Mouse (Mus musculus): ENCODE data around the gene Gmeb2.
"Not testable (repeated sequence)": the region's sequence is repeated elsewhere in the genome, so short reads cannot be mapped to it uniquely, and the experiment has no call there.

Gene Gmeb2

DNA sequence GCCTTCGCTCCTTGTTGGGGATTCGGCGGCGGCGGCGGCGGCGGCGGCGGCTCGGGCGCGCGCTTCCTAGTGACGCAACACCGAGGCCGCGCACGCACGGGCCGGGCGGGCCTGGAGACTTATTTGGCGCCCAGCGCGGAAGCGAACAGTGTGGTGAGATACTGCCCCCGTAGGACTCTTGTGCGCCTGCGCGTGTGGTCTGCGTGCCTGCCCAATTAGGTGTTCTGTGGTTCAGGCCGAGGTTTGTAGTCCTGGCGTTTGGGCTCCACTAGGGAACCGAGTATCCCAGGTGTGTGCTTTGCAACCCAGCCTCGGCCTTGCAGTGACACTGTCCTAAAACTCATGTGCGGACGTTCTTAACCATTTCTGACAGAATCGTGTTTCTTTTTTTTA lies at the start of gene Gmeb2:
Gmeb2 (minus strand) TSS at position 78 of the 393 bp plus-strand sequence.
- not testable (repeated sequence) for H3K27me3 ChIP-seq (ENCODE audit: control insufficient read depth, insufficient read depth, low read length, poor library complexity, severe bottlenecking); H3K36me3 ChIP-seq (ENCODE audit: control insufficient read depth, insufficient read depth, low read length, poor library complexity, severe bottlenecking)
- DNase-seq (ENCODE audit: low read depth, low spot score): peak; percentile 98

DNA sequence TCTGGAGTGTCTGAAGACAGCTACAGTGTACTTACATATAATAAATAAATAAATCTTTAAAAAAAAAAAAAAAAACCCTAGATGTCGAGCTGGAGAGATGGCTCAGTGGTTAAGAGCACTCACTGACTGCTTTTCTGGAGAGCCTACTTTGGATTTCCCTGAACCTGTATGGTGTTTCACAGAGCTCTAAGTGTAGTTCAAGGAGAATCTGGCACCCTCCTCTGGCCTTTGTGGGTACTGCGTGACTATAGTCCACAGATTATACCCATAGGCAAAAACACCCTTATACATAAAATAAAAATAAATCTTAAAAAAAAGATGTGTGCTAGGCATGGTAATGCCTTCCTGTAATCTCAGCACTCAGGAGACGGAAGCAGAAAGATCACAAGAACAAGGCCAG lies 46.2 kb upstream of the Gmeb2 start:
- Histone ChIP-seq H3K27me3 (ENCODE audit: control insufficient read depth, insufficient read depth, low read length, poor library complexity, severe bottlenecking) (no peaks in the 10 kb centered on the region), H3K36me3 (ENCODE audit: control insufficient read depth, insufficient read depth, low read length, poor library complexity, severe bottlenecking) (peaks cover 12% of the 10 kb centered on the region)
- peak; percentile 85 for DNase-seq (ENCODE audit: low read depth, low spot score)

DNA sequence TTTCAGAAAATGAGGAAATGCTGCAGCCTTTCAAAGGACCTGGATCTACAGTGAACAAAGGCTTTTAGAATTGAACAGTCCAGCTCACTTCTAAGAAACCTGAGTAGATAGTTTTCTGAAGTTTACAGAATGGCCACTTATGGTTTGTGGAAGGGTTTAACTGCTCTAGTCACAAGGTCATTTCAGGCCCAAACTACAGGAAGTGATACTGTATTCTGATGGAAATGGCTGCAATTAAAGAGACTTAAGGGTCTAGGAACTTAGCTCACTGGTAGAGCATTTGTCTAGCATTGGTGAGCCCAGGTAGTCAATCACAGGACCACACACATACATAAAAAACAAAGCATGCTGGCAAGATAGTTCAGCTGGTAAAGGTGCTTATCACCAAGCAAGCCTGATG lies 44.7 kb upstream of the Gmeb2 start:
- H3K27me3 ChIP-seq (ENCODE audit: control insufficient read depth, insufficient read depth, low read length, poor library complexity, severe bottlenecking): no peaks in the 10 kb centered on the region
- H3K36me3 ChIP-seq (ENCODE audit: control insufficient read depth, insufficient read depth, low read length, poor library complexity, severe bottlenecking): peaks cover 18% of the 10 kb centered on the region
- DNase-seq (ENCODE audit: low read depth, low spot score): no peak

DNA sequence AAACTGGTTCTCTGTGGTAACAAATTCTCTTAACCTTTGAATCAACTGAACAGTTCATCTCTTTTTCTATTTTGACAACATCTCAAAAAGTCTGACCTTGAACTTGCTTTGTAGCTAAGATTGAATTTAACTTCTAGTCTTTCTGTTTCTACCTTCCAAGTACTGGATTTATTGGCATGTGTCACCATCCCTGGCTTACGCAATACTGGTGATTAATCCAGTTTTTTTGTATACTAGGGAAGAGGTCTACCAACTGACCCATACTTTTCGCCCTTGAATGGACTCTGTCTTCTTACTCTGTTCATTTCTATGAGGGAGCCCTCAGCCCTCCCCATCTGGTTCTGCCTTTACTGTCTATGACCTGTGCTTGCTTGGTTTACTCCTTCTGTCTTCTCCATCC lies 38.3 kb upstream of the Gmeb2 start:
- DNase-seq (ENCODE audit: low read depth, low spot score): no peak
- Histone ChIP-seq H3K27me3 (ENCODE audit: control insufficient read depth, insufficient read depth, low read length, poor library complexity, severe bottlenecking) (no peaks in the 10 kb centered on the region), H3K36me3 (ENCODE audit: control insufficient read depth, insufficient read depth, low read length, poor library complexity, severe bottlenecking) (peaks cover 13% of the 10 kb centered on the region)

DNA sequence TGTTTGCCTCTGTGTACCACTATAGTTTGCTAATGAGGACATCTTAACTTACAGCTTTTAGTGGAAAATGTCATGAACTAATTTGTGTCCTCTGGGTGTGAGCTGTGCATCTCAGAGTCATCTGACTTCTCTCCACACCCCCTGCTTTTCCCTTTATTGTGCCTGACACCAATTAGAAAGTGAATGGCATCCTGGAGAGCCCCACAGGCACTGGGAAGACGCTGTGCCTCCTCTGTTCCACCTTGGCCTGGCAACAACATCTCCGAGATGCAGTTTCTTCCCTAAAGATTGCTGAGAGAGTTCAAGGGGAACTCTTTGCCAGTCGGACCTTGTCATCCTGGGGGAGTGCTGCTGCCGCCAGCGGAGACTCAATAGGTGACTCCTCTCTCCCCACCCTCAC lies 34.3 kb upstream of the Gmeb2 start:
- peaks cover 6% of the 10 kb centered on the region for H3K36me3 ChIP-seq (ENCODE audit: control insufficient read depth, insufficient read depth, low read length, poor library complexity, severe bottlenecking)
- DNase-seq (ENCODE audit: low read depth, low spot score): no peak

DNA sequence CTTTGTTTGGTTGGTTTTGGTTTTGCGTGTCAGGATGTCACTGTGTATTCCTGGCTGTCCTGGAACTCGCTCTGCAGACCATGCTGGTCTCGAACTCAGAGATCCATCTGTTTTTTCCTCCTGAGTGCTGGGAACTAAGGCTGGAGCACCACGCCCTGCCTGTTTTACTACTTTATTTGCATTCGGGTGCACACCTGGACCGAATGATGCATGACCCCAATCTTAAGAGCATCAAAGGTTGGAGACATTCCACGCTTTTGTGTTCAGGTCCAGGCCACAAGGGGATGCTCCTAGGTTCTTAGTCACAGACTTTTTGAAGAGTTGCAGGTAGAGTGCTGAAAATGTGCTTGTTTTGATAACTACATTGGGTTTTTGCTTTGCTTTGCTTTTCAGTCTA lies 32.3 kb upstream of the Gmeb2 start:
- H3K36me3 ChIP-seq (ENCODE audit: control insufficient read depth, insufficient read depth, low read length, poor library complexity, severe bottlenecking): peaks cover 6% of the 10 kb centered on the region
- no peaks in the 10 kb centered on the region for H3K27me3 ChIP-seq (ENCODE audit: control insufficient read depth, insufficient read depth, low read length, poor library complexity, severe bottlenecking)
- DNase-seq (ENCODE audit: low read depth, low spot score): peak; percentile 10

More for the DNA sequence above, 34.3 kb upstream of the Gmeb2 start:
- no peaks in the 10 kb centered on the region for H3K27me3 ChIP-seq (ENCODE audit: control insufficient read depth, insufficient read depth, low read length, poor library complexity, severe bottlenecking)

DNA sequence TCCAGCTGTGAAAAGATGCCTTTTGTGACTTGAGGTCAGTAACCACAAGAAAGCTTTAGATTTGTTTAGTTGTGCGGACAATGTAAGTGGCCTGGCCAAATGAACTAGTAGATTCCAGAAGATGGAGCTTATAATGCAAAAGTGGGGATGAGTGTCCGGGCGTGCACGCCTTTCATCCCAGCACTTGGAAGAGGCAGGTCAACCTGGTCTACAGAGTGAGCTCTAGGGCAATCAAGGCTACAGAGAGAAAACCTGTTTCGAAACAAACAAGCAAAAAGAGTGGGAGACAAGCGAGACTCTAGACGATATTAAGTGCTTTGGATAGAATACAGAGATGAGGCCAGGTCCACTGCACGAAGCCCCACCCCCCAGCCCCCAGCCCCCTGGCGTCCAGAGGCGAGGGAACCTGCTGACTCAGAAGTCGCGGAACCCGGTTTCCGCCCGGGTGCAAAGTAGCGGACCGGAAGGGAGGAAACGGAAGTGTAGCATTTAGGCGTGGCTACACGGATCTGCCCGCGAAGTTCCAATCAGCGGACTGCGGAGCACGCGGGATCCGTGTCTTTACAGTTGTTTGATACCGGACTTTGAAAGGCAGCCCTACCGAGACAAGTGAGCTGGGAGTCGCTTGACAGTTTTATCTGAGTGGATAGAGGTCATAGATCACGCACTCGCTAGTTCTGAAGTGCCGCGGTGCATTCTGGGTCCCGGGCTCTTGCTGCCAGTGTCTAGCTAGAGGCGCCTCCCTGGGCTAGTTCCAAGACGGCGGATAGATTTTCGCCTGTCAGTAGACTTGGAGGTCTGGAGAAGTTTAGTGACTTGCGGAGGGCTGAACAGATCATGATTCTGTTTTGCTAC lies 31.6 kb upstream of the Gmeb2 start, which contains the start of gene Rtel1:
Rtel1 (plus strand) TSS at position 492 of the 855 bp plus-strand sequence.
- Histone ChIP-seq H3K36me3 (ENCODE audit: control insufficient read depth, insufficient read depth, low read length, poor library complexity, severe bottlenecking) (peaks cover 6% of the 10 kb centered on the region), H3K27me3 (ENCODE audit: control insufficient read depth, insufficient read depth, low read length, poor library complexity, severe bottlenecking) (no peaks in the 10 kb centered on the region)
- peak; percentile 86 for DNase-seq (ENCODE audit: low read depth, low spot score)

DNA sequence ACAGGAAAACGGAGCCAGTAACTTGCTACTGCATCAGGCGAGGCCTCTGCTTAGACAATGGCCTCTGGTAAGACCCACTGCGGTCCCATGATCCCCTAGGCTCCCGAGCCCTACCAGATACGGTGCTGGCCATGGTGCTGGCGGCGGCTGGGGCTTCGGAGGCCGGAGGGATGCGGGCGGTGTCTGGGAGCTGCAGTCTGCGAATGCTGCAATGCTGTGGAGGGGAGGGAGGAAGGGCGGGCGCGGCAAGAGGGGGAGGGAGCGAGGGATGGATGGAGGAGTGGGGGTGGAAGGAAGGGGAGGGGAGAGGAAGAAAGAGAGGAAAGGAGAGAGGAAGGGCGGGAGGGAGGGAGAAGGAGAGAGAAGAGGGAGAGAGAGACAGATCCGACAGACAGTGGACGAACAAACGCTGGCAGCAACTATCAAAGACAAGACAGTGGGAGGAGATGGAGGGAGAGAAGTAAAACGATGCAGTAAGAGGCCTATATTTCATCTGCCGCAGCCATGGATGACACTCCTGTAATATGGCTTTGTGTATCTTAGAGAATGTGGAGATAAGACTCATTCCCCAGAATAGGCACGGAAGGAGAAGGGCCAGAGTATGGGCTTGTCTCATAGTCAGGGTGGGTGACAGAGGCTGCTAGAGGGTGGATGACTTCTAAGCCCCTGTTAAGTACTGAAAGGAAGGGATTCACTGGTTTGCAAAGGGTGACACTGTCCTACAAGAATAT lies 26.4 kb upstream of the Gmeb2 start, which contains the start of gene Stmn3:
Stmn3 (minus strand) TSS at position 421 of the 731 bp plus-strand sequence.
- Histone ChIP-seq H3K36me3 (ENCODE audit: control insufficient read depth, insufficient read depth, low read length, poor library complexity, severe bottlenecking) (no peaks in the 10 kb centered on the region), H3K27me3 (ENCODE audit: control insufficient read depth, insufficient read depth, low read length, poor library complexity, severe bottlenecking) (no peaks in the 10 kb centered on the region)
- no peak for DNase-seq (ENCODE audit: low read depth, low spot score)

DNA sequence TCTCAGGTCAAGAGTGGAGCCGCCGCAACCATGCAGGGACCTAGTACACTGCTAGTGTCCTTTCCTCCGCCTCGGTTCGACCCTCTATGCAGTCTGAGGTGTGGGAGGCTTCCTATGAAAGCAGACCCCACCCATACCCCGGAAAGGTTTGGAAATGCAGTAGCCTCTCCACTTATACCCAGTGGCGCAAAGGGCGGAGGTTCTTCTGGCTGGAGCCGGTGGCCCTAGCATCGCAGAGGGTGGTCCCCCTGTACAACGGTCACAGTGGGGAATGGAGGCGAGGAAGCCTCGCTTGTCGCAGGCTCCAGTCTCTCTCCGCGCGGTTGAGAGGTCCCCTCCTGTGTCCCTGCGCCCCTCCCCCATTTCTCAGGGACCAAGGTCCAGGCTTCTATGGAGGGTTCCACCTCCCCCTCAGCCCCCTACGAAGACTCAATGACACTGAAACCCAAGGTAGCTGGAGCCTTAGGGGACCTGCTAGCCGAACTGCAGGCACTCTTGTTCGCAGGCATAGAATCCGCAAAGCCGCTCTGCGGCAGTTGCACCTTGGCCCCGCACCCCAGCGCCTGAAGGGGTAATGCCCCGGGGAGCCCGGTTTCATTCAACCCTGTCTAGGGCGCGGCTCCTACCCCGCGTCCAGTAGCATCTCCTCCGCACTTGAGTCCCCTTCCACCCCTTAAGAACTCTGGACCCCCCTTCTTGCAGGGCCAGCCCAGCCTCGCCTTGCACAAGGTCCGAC lies 25.7 kb upstream of the Gmeb2 start:
- no peaks in the 10 kb centered on the region for H3K27me3 ChIP-seq (ENCODE audit: control insufficient read depth, insufficient read depth, low read length, poor library complexity, severe bottlenecking)
- DNase-seq (ENCODE audit: low read depth, low spot score): no peak
- no peaks in the 10 kb centered on the region for H3K36me3 ChIP-seq (ENCODE audit: control insufficient read depth, insufficient read depth, low read length, poor library complexity, severe bottlenecking)

DNA sequence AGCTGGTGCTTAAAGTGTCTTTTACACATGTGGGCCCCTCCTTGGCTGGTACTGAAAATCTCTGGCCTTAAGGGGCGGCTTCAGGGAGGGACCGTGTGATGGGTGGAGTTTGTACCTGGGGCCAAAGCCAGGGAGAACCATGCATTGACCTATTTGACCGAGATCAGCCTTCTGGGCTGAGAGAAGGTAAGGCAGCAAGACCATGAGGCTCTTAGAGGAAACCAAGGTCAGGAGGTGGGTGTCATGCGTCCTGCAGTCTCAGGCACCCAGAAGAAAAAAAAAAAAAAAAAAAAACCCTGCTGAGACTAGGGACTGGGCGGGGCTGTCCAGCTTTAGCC lies 25.1 kb upstream of the Gmeb2 start:
- no peak for DNase-seq (ENCODE audit: low read depth, low spot score)
- no peaks in the 10 kb centered on the region for H3K36me3 ChIP-seq (ENCODE audit: control insufficient read depth, insufficient read depth, low read length, poor library complexity, severe bottlenecking)
- H3K27me3 ChIP-seq (ENCODE audit: control insufficient read depth, insufficient read depth, low read length, poor library complexity, severe bottlenecking): no peaks in the 10 kb centered on the region

DNA sequence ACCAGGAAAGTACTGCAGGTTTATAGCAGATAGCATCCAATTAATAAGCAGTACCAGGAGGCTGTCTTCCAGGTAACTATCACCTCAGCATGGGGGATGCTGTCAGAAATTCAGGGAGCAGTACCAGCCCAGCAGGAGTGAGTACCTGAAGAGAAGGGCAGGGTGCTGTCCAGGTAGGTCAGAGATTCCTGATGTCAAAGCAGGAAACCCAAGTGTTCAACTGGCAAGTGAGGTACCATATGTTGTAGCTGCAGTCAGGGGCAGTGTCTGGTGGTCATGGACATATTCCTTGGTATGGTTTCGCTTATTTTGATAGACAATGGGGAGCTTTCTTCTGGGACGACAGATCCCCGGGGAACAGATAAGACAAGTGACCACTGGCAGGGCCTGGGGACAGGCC lies 24.6 kb upstream of the Gmeb2 start:
- Histone ChIP-seq H3K27me3 (ENCODE audit: control insufficient read depth, insufficient read depth, low read length, poor library complexity, severe bottlenecking) (no peaks in the 10 kb centered on the region), H3K36me3 (ENCODE audit: control insufficient read depth, insufficient read depth, low read length, poor library complexity, severe bottlenecking) (no peaks in the 10 kb centered on the region)
- DNase-seq (ENCODE audit: low read depth, low spot score): no peak

DNA sequence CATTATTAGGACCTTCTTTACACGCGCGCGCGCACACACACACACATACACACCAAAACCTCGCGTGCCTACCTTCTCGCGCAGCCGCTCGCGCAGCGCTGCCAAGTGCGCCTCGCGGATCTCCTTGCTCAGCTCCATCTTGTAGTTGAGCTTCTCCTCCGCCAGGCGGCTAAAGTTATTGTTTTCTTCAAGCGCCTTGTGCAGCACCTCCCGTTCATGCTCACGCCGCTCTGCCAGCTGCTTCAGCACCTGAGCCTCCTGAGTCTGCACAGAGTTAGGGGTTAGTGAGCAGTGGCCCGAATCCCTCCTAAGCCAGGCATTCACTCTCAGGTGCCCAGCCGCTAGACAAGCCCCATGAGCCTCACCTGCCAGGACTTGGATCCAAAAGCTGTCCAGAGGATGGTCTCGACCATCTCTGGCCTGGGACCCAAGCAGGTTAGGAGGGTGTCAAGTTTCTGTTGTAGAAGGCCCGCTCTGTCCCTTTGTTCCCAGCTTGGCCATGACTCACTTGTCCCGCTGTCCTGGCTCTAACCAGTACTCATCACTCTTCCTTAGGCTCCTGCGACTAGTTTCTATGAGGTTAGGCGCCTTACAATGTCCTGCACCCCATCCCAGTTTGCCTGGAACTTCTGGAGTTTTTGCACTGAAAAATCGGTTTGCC lies 19.4 kb upstream of the Gmeb2 start:
- Histone ChIP-seq H3K36me3 (ENCODE audit: control insufficient read depth, insufficient read depth, low read length, poor library complexity, severe bottlenecking) (no peaks in the 10 kb centered on the region), H3K27me3 (ENCODE audit: control insufficient read depth, insufficient read depth, low read length, poor library complexity, severe bottlenecking) (no peaks in the 10 kb centered on the region)
- peak; percentile 66 for DNase-seq (ENCODE audit: low read depth, low spot score)

DNA sequence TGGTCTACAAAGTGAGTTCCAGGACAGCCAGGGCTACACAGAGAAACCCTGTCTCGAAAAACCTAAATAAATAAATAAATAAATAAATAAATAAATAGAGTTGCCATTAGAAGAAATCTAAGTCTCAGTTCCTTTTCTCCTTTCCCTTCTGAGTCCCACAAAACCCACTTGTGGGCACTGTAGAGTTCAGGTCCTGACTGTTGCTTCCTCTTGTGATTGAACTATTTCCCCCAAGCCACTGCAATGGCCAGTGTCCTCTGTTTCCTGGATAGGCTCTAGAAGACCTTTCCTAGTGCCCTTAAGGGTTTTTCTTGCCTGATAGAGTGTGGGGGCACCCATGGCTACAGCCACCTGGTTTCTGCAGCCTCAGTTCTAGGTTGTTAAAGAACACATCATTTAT lies 17.1 kb upstream of the Gmeb2 start:
- Histone ChIP-seq H3K36me3 (ENCODE audit: control insufficient read depth, insufficient read depth, low read length, poor library complexity, severe bottlenecking) (no peaks in the 10 kb centered on the region; the same call in 1 of the 2 replicates), H3K27me3 (ENCODE audit: control insufficient read depth, insufficient read depth, low read length, poor library complexity, severe bottlenecking) (no peaks in the 10 kb centered on the region)
- DNase-seq (ENCODE audit: low read depth, low spot score): no peak

DNA sequence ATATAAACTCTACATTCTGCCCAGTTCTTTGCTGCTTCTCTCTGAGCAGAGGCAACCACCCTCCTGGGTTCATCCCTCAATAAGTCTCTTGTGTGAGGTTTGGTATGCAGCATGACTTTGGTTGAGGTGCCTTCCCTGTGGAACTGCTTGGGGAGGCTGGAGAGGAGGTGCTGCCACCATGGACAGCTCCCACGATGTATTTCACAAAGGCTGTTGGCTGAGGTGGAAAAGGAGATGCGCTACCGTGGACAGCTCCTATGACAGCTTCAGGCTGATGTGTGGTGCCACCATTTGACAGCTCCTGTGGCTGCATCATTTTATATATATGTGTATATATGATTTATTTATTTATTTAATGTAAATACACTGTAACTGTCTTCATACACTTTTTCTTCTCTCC lies 14.2 kb upstream of the Gmeb2 start:
- H3K27me3 ChIP-seq (ENCODE audit: control insufficient read depth, insufficient read depth, low read length, poor library complexity, severe bottlenecking): no peaks in the 10 kb centered on the region
- no peaks in the 10 kb centered on the region; the same call in 1 of the 2 replicates for H3K36me3 ChIP-seq (ENCODE audit: control insufficient read depth, insufficient read depth, low read length, poor library complexity, severe bottlenecking)
- peak; percentile 40 for DNase-seq (ENCODE audit: low read depth, low spot score)

Measured in splenic B cell, adult 2 months (primary cell).